Mouse (Mus musculus): ENCODE measurements around the gene Gm609. TPM values are rescaled to one million over a fixed set of nuclear protein-coding genes. Genes with fewer than 3 reads are reported as not detected.
"Not testable (repeated sequence)": the region's sequence is repeated elsewhere in the genome, so short reads cannot be mapped to it uniquely, and the experiment has no call there.

The Gm609 gene
- polyA plus RNA-seq, 1 experiment from 2014 or later, result 0.82 TPM

DNA sequence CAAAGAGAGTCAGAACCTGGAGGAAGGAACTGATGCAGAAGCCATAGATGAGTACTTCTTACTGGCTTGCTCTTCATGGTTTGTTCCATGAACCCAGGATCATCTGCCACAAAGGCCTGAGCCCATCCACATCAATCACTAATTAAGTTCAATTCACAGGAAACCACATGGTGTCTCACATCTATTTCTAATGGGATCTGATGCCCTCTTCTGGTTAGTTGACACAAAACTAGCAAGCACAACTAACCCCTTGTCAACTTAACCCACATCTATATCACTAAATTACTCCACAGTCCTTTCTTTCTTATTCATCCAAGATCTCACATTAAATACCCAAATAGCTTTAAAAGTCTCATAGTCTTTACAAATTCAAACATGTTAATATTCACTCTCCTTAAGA is 79.3 kb downstream of the Gm609 start:
- Histone ChIP-seq H3K4me1 (no peaks in the 10 kb centered on the region), H3K4me3 (replicated peaks) (no peak overlapping the region), H3K4me2 (no peak overlapping the region), H3K27ac (no peak overlapping the region), H3K9me3 (no peaks in the 10 kb centered on the region), H3K27me3 (replicated peaks) (no peaks in the 10 kb centered on the region), H3K36me3 (no peaks in the 10 kb centered on the region), H3K9ac (no peak overlapping the region)
- no peak for ATAC-seq (ENCODE audit: insufficient read depth, low FRiP score, low read depth)

DNA sequence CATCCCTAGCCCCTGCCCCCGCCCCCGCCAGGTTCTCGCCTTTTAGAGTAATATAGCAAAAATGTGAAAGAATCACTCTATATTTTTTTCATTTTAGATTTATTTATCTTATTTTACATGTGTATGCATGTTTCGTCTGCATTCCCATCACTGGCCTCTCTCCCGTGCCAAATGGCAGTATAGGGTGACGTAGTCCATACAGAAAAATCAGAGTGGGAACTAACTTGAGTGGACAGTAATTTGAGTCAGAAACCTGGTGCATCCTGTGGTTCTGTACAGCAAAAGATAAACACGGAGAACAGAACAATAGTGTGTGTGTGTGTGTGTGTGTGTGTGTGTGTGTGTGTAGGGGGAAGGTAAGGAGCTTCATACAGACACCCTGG is 83.7 kb downstream of the Gm609 start:
- not testable (repeated sequence) for H3K9me3 ChIP-seq; H3K27me3 ChIP-seq (replicated peaks); H3K4me1 ChIP-seq; H3K9ac ChIP-seq; H3K36me3 ChIP-seq
- Histone ChIP-seq H3K4me3 (replicated peaks) (peak overlapping the region; percentile 56), H3K27ac (peak overlapping the region; percentile 73; the same call in 1 of the 2 replicates), H3K4me2 (peak overlapping the region; percentile 79)
- 24% methylated on average over 7 of the region's 7 CpGs for WGBS
- 0 out of 2 replicates have a peak, but pooled peaks have one; percentile 16 for ATAC-seq (ENCODE audit: insufficient read depth, low FRiP score, low read depth)

GRCm38 (mm10) chr16:45408425-45409063 is 84.2 kb downstream of the Gm609 start, which contains the start of gene Cd200:
TSS of gene Cd200 (minus strand) at chr16:45409053.
- ATAC-seq (ENCODE audit: insufficient read depth, low FRiP score, low read depth), result peak; percentile 80; the same call in 1 of the 2 replicates
- H3K4me1 ChIP-seq, result no peaks in the 10 kb centered on the region
- H3K27ac ChIP-seq, result peak within 1 kb of the TSS; percentile 73
- 3% methylated on average over 28 of the region's 28 CpGs for WGBS
- no peaks in the 10 kb centered on the region for H3K27me3 ChIP-seq (replicated peaks)
- H3K9me3 ChIP-seq, result no peaks in the 10 kb centered on the region
- H3K9ac ChIP-seq, result peak within 1 kb of the TSS; percentile 23
- peak within 1 kb of the TSS; percentile 56 for H3K4me3 ChIP-seq (replicated peaks)
- no peaks in the 10 kb centered on the region for H3K36me3 ChIP-seq
- peak within 1 kb of the TSS; percentile 79 for H3K4me2 ChIP-seq

DNA sequence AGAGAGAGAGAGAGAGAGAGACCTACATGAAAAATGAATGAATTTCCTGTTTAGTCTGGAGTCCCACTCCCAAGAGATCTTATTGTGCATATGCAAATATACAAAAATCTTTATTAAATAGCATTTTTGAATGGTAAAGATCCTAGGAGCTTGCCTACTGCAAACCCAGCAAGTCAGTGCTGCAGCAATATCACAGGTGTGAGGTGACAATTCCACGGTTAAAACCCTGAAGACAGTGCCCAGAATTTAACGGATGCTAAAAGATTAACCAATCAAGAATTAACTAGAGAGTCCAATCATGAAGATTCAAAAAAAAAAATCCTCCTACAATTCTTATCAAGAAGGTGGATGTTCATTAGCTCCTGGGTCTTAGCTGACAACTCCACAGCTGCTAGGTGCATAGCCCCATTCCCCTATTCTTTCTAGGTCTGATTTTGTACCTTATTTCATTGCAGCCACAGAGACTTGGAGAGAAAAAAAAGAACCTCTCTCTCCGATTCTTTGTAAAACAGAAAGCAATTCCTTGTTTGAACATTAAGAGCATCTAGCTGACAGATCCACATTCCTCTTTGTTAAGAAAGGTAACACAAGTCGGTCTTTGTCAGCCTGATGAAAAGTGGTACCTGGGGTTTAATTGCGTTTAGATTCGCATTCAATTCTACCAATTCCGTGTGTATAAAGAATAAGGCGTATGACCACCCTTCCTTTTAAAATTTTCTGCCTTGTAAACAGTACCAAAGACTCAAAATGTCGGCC is 84.9 kb downstream of the Gm609 start:
- peak overlapping the region; percentile 23; the same call in 1 of the 2 replicates for H3K9ac ChIP-seq
- H3K4me3 ChIP-seq (replicated peaks), result peak overlapping the region; percentile 56
- no peaks in the 10 kb centered on the region for H3K36me3 ChIP-seq
- ATAC-seq (ENCODE audit: insufficient read depth, low FRiP score, low read depth), result no peak
- H3K27me3 ChIP-seq (replicated peaks), result no peaks in the 10 kb centered on the region
- 28% methylated on average over 9 of the region's 9 CpGs for WGBS
- peak overlapping the region; percentile 79 for H3K4me2 ChIP-seq
- no peaks in the 10 kb centered on the region for H3K9me3 ChIP-seq
- peak overlapping the region; percentile 73; the same call in 1 of the 2 replicates for H3K27ac ChIP-seq
- no peaks in the 10 kb centered on the region for H3K4me1 ChIP-seq

GRCm38 (mm10) chr16:45407091-45407490 is 85.7 kb downstream of the Gm609 start:
- WGBS, result 81% methylated on average over 5 of the region's 5 CpGs

DNA sequence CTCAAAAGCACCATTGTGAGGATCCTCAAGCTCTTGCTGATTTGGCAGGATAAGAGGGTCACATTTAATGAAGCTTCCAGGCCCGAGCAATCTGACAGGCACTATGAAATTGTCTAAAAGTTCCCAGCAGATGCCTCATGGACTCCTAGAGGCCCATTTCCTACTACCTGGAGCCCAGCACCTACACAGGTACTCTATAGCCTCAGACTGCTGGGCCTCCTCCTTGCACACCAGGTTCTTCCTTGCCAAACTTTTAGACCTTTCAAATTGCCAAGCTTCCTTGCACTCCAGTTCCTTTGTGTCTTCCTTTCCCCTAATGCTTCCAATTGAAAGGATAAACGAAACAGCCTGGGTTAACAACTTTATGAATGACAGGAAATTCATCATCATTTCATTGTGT is 89.8 kb downstream of the Gm609 start:
- ATAC-seq (ENCODE audit: insufficient read depth, low FRiP score, low read depth), result no peak
- Histone ChIP-seq H3K9ac (no peak overlapping the region), H3K9me3 (no peaks in the 10 kb centered on the region), H3K4me3 (replicated peaks) (no peak overlapping the region), H3K27me3 (replicated peaks) (no peaks in the 10 kb centered on the region), H3K4me1 (no peaks in the 10 kb centered on the region), H3K36me3 (no peaks in the 10 kb centered on the region), H3K27ac (no peak overlapping the region), H3K4me2 (no peak overlapping the region)
- WGBS, result 73% methylated on average over 2 of the region's 2 CpGs

More at GRCm38 (mm10) chr16:45407091-45407490, 85.7 kb downstream of the Gm609 start:
- H3K9me3 ChIP-seq, result no peaks in the 10 kb centered on the region
- H3K4me1 ChIP-seq, result no peaks in the 10 kb centered on the region
- H3K27me3 ChIP-seq (replicated peaks), result no peaks in the 10 kb centered on the region
- H3K4me2 ChIP-seq, result no peak overlapping the region
- no peak for ATAC-seq (ENCODE audit: insufficient read depth, low FRiP score, low read depth)
- no peak overlapping the region for H3K27ac ChIP-seq
- no peak overlapping the region for H3K9ac ChIP-seq
- H3K36me3 ChIP-seq, result no peaks in the 10 kb centered on the region
- H3K4me3 ChIP-seq (replicated peaks), result no peak overlapping the region

GRCm38 (mm10) chr16:45402036-45402435 is 90.7 kb downstream of the Gm609 start:
- ATAC-seq (ENCODE audit: insufficient read depth, low FRiP score, low read depth), result no peak
- Histone ChIP-seq H3K4me3 (replicated peaks) (no peak overlapping the region), H3K4me1 (no peaks in the 10 kb centered on the region), H3K36me3 (no peaks in the 10 kb centered on the region), H3K9me3 (no peaks in the 10 kb centered on the region), H3K27me3 (replicated peaks) (no peaks in the 10 kb centered on the region), H3K4me2 (no peak overlapping the region), H3K9ac (no peak overlapping the region), H3K27ac (no peak overlapping the region)
- 76% methylated on average over 1 of the region's 1 CpGs for WGBS

- no peaks in the 10 kb centered on the region for H3K9me3 ChIP-seq
- H3K27me3 ChIP-seq (replicated peaks), result no peaks in the 10 kb centered on the region
- no peak overlapping the region for H3K4me3 ChIP-seq (replicated peaks)
- H3K9ac ChIP-seq, result no peak overlapping the region
- H3K4me2 ChIP-seq, result no peak overlapping the region
- no peak for ATAC-seq (ENCODE audit: insufficient read depth, low FRiP score, low read depth)
- no peak overlapping the region for H3K27ac ChIP-seq
- no peaks in the 10 kb centered on the region for H3K4me1 ChIP-seq
- WGBS, result 52% methylated on average over 9 of the region's 9 CpGs
- H3K36me3 ChIP-seq, result 0 out of 2 replicates have a peak, but pooled peaks cover 3% of the 10 kb centered on the region
These were observed 92.7 kb downstream of the Gm609 start for GRCm38 (mm10) chr16:45399947-45400555.

DNA sequence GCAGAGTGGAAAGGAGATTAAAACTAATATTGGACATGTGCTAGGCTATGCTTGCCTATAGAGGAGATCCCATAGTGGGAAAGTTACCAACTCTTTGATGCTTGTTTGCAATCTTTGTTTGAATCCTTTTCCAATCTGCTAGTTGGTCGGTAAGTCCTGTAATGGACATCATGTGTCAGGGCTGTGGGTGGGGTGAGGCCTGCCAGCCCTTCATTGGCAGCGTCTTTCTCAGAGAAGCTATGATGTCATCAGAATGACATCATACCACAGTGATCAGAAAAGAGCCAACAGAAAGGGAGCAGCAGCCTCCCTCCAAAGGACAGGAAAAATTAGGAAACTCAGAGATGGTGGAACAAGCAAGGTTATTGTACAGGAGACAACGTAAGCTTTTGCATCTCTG is 93.4 kb downstream of the Gm609 start:
- no peak for ATAC-seq (ENCODE audit: insufficient read depth, low FRiP score, low read depth)
- no peaks in the 10 kb centered on the region for H3K27me3 ChIP-seq (replicated peaks)
- 81% methylated on average over 3 of the region's 3 CpGs for WGBS
- 0 out of 2 replicates have a peak, but pooled peaks cover 3% of the 10 kb centered on the region for H3K36me3 ChIP-seq
- H3K27ac ChIP-seq, result no peak overlapping the region
- no peaks in the 10 kb centered on the region for H3K9me3 ChIP-seq
- no peaks in the 10 kb centered on the region for H3K4me1 ChIP-seq
- no peak overlapping the region for H3K4me3 ChIP-seq (replicated peaks)
- no peak overlapping the region for H3K4me2 ChIP-seq
- no peak overlapping the region for H3K9ac ChIP-seq

GRCm38 (mm10) chr16:45397440-45397839 is 95.3 kb downstream of the Gm609 start:
- WGBS, result 63% methylated on average over 2 of the region's 2 CpGs
- 0 out of 2 replicates have a peak, but pooled peaks cover 3% of the 10 kb centered on the region for H3K36me3 ChIP-seq
- H3K27ac ChIP-seq, result no peak overlapping the region
- H3K4me2 ChIP-seq, result no peak overlapping the region
- no peak overlapping the region for H3K9ac ChIP-seq
- H3K4me1 ChIP-seq, result no peaks in the 10 kb centered on the region
- H3K9me3 ChIP-seq, result no peaks in the 10 kb centered on the region
- H3K4me3 ChIP-seq (replicated peaks), result no peak overlapping the region
- no peak for ATAC-seq (ENCODE audit: insufficient read depth, low FRiP score, low read depth)
- H3K27me3 ChIP-seq (replicated peaks), result no peaks in the 10 kb centered on the region

DNA sequence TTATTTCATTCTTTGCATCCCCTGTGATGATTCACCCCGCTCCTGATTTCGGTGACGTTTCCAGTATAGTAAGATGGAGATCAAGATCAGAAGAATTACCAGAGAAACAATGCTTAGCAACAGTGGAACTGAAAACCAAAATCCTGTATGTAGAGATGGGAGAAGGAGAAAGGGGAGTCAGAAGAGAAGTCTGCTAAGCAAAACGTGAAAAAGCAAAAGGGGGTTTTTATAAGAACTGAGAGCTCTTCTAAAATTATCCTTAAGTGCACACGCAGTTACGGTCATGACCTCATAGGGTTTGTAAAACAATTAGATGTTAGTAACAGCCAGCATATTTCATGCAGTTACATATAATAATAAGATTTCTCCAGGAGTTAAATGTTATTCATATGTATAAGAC is 100.5 kb downstream of the Gm609 start:
- no peak overlapping the region for H3K4me2 ChIP-seq
- no peak for ATAC-seq (ENCODE audit: insufficient read depth, low FRiP score, low read depth)
- H3K27me3 ChIP-seq (replicated peaks), result no peaks in the 10 kb centered on the region
- H3K9me3 ChIP-seq, result no peaks in the 10 kb centered on the region
- WGBS, result 85% methylated on average over 6 of the region's 6 CpGs
- no peak overlapping the region for H3K27ac ChIP-seq
- H3K9ac ChIP-seq, result no peak overlapping the region
- H3K36me3 ChIP-seq, result 0 out of 2 replicates have a peak, but pooled peaks cover 3% of the 10 kb centered on the region
- no peak overlapping the region for H3K4me3 ChIP-seq (replicated peaks)
- no peaks in the 10 kb centered on the region for H3K4me1 ChIP-seq

DNA sequence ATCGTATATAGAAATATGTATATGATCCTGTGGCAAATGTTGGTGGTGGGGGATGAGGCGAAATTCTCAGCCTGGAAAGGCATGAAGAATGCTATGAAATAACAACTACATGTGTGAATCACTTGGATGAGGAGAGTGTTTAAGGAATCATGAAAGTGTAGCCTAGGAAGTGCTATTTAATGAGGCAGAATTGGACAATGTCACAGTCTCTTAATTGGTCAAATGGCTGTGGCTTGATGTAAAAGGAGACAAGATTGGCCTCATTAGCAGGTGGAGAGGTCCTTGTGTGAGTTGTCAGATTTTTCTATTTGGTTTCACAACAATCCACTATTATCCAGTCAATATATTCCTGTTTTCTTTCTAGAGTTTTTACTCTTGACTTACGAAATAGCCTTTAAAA is 101.1 kb downstream of the Gm609 start:
- Histone ChIP-seq H3K4me2 (no peak overlapping the region), H3K27me3 (replicated peaks) (no peaks in the 10 kb centered on the region), H3K27ac (no peak overlapping the region), H3K9me3 (no peaks in the 10 kb centered on the region), H3K4me1 (no peaks in the 10 kb centered on the region), H3K9ac (no peak overlapping the region), H3K36me3 (0 out of 2 replicates have a peak, but pooled peaks cover 3% of the 10 kb centered on the region), H3K4me3 (replicated peaks) (no peak overlapping the region)
- WGBS, result 87% methylated on average over 3 of the region's 3 CpGs
- ATAC-seq (ENCODE audit: insufficient read depth, low FRiP score, low read depth), result no peak

Data from stomach, embryonic 15.5 days (tissue).